Mouse (Mus musculus): Measurements from ENCODE around the gene Sfxn5. TPM values are rescaled to one million over a fixed set of nuclear protein-coding genes. Genes with fewer than 3 reads are reported as not detected.
A peak's percentile ranks its signal among the peaks of the same experiment; 100 is the strongest.

Gene Sfxn5
- total RNA-seq, 2 experiments from 2014 or later = 163 to 164 TPM

- DNase-seq (ENCODE audit: low spot score in 2 of 2) = no peak
These were observed 33.2 kb upstream of the Sfxn5 start for GRCm38 (mm10) chr6:85366387-85366786.

GRCm38 (mm10) chr6:85364439-85364838, 31.2 kb upstream of the Sfxn5 start:
- DNase-seq (ENCODE audit: low spot score in 2 of 2) = no peak

- DNase-seq (ENCODE audit: low spot score in 2 of 2) = no peak
These were observed 30.7 kb upstream of the Sfxn5 start for GRCm38 (mm10) chr6:85363906-85364260.

- DNase-seq (ENCODE audit: low spot score in 2 of 2) = no peak
These were observed 30.1 kb upstream of the Sfxn5 start for GRCm38 (mm10) chr6:85363231-85363905.

GRCm38 (mm10) chr6:85362610-85363009, 29.4 kb upstream of the Sfxn5 start:
- peak in 1 of 2 experiments; percentile 48 for DNase-seq (ENCODE audit: low spot score in 2 of 2)

GRCm38 (mm10) chr6:85360311-85360710, 27.1 kb upstream of the Sfxn5 start:
- DNase-seq (ENCODE audit: low spot score in 2 of 2) = no peak

- no peak for DNase-seq (ENCODE audit: low spot score in 2 of 2)
These were observed 25.7 kb upstream of the Sfxn5 start for GRCm38 (mm10) chr6:85358877-85359276.

GRCm38 (mm10) chr6:85356682-85357465, 23.7 kb upstream of the Sfxn5 start:
- no peak for DNase-seq (ENCODE audit: low spot score in 2 of 2)

GRCm38 (mm10) chr6:85355753-85356152, 22.5 kb upstream of the Sfxn5 start:
- DNase-seq (ENCODE audit: low spot score in 2 of 2) = no peak

GRCm38 (mm10) chr6:85354709-85355108, 21.5 kb upstream of the Sfxn5 start:
- DNase-seq (ENCODE audit: low spot score in 2 of 2) = no peak

GRCm38 (mm10) chr6:85353706-85354105, 20.5 kb upstream of the Sfxn5 start:
- no peak for DNase-seq (ENCODE audit: low spot score in 2 of 2)

GRCm38 (mm10) chr6:85350157-85350556, 16.9 kb upstream of the Sfxn5 start:
- no peak for DNase-seq (ENCODE audit: low spot score in 2 of 2)

GRCm38 (mm10) chr6:85349246-85349645, 16.0 kb upstream of the Sfxn5 start:
- DNase-seq (ENCODE audit: low spot score in 2 of 2) = peak; percentile 70 to 74

- no peak for DNase-seq (ENCODE audit: low spot score in 2 of 2)
These were observed 14.9 kb upstream of the Sfxn5 start for GRCm38 (mm10) chr6:85348133-85348532.

- peak; percentile 83 to 88 for DNase-seq (ENCODE audit: low spot score in 2 of 2)
These were observed 12.9 kb upstream of the Sfxn5 start for GRCm38 (mm10) chr6:85346028-85346634.

- DNase-seq (ENCODE audit: low spot score in 2 of 2) = no peak
These were observed 11.7 kb upstream of the Sfxn5 start for GRCm38 (mm10) chr6:85344929-85345328.

- no peak for DNase-seq (ENCODE audit: low spot score in 2 of 2)
These were observed 9.8 kb upstream of the Sfxn5 start for GRCm38 (mm10) chr6:85343027-85343426.

GRCm38 (mm10) chr6:85341814-85342501, 8.7 kb upstream of the Sfxn5 start:
- DNase-seq (ENCODE audit: low spot score in 2 of 2) = no peak

- DNase-seq (ENCODE audit: low spot score in 2 of 2) = no peak
These were observed 7.0 kb upstream of the Sfxn5 start for GRCm38 (mm10) chr6:85340184-85340583.

GRCm38 (mm10) chr6:85339273-85339901, 6.2 kb upstream of the Sfxn5 start:
- peak; percentile 47 to 57 for DNase-seq (ENCODE audit: low spot score in 2 of 2)

GRCm38 (mm10) chr6:85336944-85337343, 3.7 kb upstream of the Sfxn5 start:
- peak; percentile 46 to 48 for DNase-seq (ENCODE audit: low spot score in 2 of 2)

All from left cerebral cortex, adult 18-20 months (tissue).